Mouse (Mus musculus): ENCODE measurements at regions not wholly inside any gene's neighbourhood (a gene's known extent, or its start where the extent isn't known, plus 50 kb on each side); places are given as distances from the start of the nearest gene placed in this dataset.

- DNase-seq: no peak
Measured at GRCm38 (mm10) chr5:112035426-112035825, 216.9 kb downstream of the Cryba4 start.

- no peak for DNase-seq
Measured at GRCm38 (mm10) chr5:112037080-112037479, 215.2 kb downstream of the Cryba4 start.

GRCm38 (mm10) chr5:112039645-112040372, 212.5 kb downstream of the Cryba4 start:
- DNase-seq: no peak

GRCm38 (mm10) chr5:112040678-112041077, 211.6 kb downstream of the Cryba4 start:
- DNase-seq: no peak

DNA sequence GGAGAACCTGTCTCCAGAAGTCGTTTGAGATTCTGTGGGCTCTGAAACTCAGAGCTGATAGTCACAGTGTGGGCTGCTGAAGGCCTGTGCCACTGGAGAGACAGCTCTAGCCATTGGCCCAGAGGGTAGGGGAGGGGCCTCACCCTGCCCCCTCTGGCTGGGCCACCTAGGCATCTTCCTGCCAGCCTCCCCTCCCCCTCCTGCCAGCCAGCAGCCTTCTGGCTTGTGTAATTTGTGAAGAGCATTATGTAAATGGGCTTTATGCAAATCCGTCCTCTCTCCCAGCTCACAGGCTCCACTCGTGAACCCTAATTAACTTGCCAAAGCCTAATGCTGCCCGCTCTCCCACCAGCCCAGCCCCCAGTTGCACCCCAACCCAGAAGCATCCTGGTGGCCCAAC, 211.0 kb downstream of the Cryba4 start:
- DNase-seq: no peak

DNA sequence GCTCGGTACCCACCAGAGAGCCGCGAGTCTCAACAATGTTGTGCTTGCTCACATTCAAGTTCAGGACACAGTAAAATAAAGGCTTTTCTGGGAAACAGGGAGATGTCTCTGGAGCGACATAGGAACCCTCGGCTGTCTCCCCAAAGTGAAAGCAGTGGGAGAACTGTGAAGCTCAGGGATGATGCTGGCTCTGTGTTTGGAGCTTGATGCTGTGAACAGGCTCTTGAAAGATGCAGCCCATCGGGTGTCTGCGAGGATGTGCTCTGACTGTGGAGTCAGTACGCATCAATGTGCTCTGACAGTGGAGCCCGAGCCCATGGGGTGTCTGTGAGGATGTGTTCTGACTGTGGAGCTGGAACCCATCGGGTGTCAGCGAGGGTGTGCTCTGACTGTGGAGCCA, 210.1 kb downstream of the Cryba4 start:
- no peak for DNase-seq

DNA sequence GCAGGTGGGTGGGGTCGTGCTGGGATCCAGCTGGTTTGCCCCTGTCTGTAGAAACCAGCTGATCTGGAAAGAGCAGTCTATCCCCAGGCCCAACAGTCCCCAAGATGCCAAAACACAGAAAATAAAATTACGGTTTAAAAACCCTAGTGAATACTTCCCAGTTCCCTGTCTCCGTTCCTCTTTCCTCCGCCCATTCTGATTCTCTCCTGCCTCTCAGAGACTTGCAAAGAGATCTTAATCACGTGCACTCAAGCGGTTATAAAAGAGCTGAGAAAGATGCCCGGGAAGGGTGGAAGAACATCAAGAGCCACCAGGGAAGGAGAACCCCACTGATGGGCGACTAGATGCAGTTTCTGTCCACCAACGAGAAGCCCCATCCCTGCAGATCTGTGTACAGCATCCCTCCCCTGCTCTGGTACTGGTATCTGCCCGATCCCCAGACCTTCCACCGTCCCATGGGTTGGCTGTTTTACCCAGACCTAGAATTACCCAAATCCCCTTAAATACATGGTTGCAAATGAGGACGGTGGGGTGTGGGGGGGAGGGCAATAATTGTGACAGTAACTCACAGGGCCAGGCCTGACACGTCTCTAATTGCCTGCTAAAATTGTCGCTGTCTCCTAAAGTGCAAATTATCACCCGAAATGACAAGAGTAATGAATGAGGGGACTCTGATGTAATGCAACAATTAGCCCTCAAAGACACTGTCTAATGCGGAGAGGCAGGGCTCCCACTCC, 202.1 kb downstream of the Cryba4 start:
- no peak for DNase-seq

GRCm38 (mm10) chr5:112050906-112051305, 201.4 kb downstream of the Cryba4 start:
- DNase-seq: no peak

DNA sequence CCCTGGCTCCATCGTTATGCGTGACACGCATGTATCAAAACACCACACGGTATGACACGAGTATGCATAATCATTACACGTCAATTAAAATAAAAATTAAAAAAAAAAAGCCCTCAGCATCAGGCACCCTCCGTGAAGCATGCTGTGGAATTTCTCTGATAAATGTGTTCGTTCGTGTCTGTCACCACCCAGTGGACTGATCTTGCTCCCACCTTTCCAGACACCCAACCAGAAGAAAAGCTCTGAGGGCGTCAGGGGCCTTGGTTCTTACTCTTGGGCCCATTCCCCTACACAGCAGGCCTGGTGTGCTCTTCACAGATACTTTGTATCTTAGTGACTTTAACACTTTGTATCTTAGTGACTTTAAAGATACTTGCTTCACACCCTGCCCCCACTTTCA, 200.5 kb downstream of the Cryba4 start:
- DNase-seq: no peak

GRCm38 (mm10) chr5:112053600-112054155, 198.6 kb downstream of the Cryba4 start:
- no peak for DNase-seq

GRCm38 (mm10) chr5:112055018-112055417, 197.3 kb downstream of the Cryba4 start:
- no peak for DNase-seq

DNA sequence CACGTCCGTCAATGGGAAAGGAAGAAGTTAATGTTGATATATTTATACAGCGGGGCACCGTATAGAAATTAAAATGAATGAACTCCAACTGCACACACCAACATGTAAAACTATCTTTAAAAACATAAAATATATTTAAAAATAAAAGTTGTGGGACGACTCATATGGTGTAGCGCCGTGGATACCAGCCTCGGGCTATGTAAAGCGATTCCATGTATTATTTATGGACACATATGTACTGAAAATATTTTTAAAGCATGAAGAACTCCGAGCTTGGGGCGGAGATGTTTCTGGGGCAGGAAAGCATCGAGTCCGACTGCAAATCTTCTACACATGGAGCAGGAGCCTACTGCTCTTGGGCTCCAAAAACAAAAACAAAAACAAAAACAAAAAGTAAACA, 182.4 kb downstream of the Cryba4 start:
- DNase-seq: no peak

GRCm38 (mm10) chr5:112072456-112072855, 179.9 kb downstream of the Cryba4 start:
- no peak for DNase-seq

GRCm38 (mm10) chr5:112077097-112077496, 175.2 kb downstream of the Cryba4 start:
- DNase-seq: peak; percentile 25

GRCm38 (mm10) chr5:112077840-112078600, 174.3 kb downstream of the Cryba4 start:
- peak; percentile 75 for DNase-seq

- no peak for DNase-seq
Measured at GRCm38 (mm10) chr5:112081006-112081405, 171.3 kb downstream of the Cryba4 start.

DNA sequence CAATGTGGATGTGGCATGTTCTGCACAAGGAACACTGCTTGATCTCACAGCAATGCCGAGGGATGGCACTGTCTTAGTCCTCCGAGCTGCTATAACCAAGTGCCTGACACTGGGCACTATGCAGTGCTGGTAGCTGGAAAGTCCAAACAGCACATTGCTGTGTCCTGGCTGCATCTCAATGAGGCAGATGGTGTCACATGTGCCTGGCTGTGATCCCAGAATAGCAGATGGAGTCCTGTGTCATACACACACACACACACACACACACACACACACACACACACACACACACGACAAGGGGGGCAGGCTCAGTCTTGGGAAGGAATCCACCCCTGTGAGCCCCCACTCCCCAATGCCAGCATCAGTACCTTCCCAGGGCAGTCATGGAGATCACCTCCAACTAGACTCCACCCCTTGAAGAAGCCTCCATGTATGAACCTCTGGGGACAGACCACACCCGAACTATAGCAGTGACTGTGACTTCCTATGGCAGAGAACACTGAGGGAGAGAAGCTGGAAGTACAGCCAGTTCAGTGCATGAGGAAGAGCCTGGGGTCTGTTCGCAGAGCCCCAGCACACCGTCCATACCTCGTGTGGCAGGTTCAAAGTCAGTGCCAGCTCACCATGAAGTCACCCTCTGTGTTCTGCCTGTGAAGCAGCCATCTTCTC, 160.3 kb downstream of the Cryba4 start:
- no peak for DNase-seq

DNA sequence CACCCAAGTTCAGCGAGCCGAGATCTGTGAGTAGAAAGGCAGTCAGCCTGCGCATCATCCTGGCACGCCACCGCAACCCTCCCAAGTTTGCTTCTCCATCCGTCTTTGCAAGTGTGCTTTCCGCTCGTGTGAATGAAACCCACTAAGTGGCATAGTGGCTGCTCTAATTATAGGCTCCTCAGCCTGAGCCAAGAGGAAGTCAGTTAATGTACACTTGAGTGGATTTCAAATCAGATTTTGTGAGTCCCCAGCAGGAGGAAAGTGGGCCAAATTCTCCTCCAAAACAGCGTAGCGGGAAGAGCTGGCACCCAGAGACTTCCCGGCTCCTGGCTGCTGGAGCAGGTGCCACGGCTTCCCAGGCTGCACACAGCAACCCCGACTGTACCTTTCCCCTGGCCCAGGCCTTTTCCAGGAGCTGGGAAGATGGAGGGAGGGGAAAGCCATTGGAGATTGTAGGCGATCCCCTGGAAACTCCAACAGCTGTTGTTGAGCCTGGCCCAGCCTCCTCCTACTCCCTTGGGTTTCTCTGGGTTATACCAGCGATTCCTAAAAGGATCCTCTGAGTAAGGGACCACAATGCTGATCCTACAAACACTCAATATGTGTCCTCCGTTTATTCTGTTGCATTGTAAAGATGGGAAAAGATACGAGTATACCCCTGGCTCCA, 158.3 kb downstream of the Cryba4 start:
- DNase-seq: no peak

DNA sequence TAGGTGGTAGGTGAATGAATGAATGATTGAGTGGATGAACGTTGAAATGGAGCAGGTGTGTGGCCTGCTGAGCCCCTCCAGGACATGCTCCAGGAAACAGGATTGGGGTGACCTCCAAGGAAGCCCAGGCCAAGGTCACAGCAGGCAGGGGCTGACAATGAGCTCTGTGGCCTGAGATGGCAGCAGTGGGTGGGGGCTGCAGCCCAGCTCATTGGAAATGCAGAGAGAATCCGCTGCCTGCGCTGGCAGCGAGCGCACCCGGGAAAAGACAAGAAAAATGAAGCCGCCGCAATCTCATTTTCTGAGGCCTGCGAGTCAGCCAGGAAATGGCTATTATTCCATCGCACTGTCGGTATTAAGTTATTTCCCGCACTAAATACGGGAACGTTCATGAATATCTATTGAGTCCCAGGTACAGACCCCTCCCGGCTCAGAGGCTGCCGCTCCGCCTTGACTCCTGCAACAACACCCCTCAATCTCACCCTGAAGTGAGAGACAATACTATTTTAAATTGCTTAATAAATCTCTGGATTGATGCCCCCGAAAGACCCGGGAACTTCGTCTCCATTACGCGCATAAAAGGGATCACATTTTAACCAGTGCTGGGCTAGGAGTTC, 153.7 kb downstream of the Cryba4 start:
- DNase-seq: peak; percentile 17

DNA sequence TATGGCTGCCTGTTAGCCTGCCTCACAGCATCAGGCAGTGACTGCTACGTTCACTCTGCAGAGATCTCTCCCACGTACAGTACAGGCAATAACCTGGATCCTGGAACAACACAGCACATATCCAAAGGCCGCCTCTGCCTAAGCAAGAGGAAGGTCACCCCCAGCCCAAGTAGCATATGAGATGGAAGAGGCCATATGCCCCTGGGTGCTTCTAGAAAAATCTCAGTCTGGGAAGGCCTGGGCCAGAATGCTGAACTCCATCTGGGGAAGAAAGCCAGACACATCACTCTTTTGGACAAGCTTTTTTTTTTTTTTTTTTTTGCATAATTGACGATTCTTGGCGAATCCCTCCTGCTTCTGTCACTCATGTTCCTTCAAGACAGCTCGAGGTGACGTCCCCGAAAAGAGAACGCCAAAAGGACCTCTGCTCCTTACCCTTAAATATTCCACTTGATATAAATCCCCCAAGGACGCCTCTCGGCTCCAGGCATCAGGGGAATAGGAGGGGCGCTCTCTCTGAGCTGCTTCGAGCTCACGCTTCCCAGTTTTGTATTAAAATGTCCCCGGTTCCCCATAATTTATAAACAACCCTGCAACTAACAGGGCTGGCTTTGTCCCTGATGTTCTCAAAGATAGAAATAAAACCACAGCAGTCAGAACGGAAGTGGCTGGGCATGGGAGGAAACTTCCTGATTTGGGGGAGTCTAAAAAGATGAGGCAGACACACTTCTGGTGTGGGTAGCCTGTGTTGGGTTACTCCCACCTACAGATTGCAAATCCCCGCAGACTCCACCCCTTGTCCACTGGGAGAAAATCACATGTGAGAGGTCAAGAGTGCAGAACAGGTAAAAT, 150.4 kb downstream of the Cryba4 start:
- no peak for DNase-seq
